Mouse (Mus musculus) forebrain, embryonic 13.5 days (tissue): ENCODE data around the gene Sytl3. TPM values are rescaled to one million over a fixed set of nuclear protein-coding genes. Genes with fewer than 3 reads are reported as not detected.
"Not testable (repeated sequence)": the region's sequence is repeated elsewhere in the genome, so short reads cannot be mapped to it uniquely, and the experiment has no call there.

ENCODE experiments used
- ATAC-seq: fragments of 200-750 bp; cut with Nextera tagmentation; 2 replicates; pipeline ENCODE4 v1.8.0; 2017
- H3K27ac ChIP-seq: fragments of 300-500 bp; sonication (generic); 2 replicates; pipeline ENCODE4 v1.5.1; 2015; ENCODE audit warnings: inconsistent platforms, mild to moderate bottlenecking, moderate library complexity
- H3K27me3 ChIP-seq: fragments of 300-500 bp; sonication (generic); 2 replicates; pipeline ENCODE4 v1.6.1; 2015; ENCODE audit warnings: mild to moderate bottlenecking, inconsistent platforms
- H3K36me3 ChIP-seq: fragments of 300-500 bp; sonication (generic); 2 replicates; pipeline ENCODE4 v1.6.1; 2015; ENCODE audit warnings: mild to moderate bottlenecking, inconsistent platforms; ENCODE audit not compliant: poor library complexity, severe bottlenecking
- H3K4me1 ChIP-seq: fragments of 300-500 bp; sonication (generic); 2 replicates; pipeline ENCODE4 v1.6.1; 2015; ENCODE audit warnings: inconsistent platforms
- H3K4me2 ChIP-seq: fragments of 300-500 bp; sonication (generic); 2 replicates; pipeline ENCODE4 v1.6.1; 2015; ENCODE audit warnings: inconsistent platforms, mild to moderate bottlenecking, moderate library complexity
- H3K4me3 ChIP-seq: fragments of 300-500 bp; sonication (generic); 2 replicates; pipeline ENCODE4 v1.5.1; 2015; ENCODE audit warnings: mild to moderate bottlenecking, inconsistent platforms
- H3K9ac ChIP-seq: fragments of 300-500 bp; sonication (generic); 2 replicates; pipeline ENCODE4 v1.6.1; 2015; ENCODE audit warnings: mild to moderate bottlenecking, inconsistent platforms
- H3K9me3 ChIP-seq: fragments of 300-500 bp; sonication (generic); replicated peaks from 2 replicates; pipeline ENCODE4 v1.6.1; 2016; ENCODE audit warnings: inconsistent platforms
- WGBS: fragments of 180-500 bp; shearing (Covaris S2); methylation state at CpG from one replicate; pipeline ENCODE4 v1.1.7; 2015; 5-methylcytosine and 5-hydroxymethylcytosine counted together
- polyA plus RNA-seq: library from polyadenylated mRNA; unstranded; fragments of >200 nt; fragmentation: Nextera tagmentation; extraction: Ambion mirVana; gene quantifications from 2 replicates; pipeline ENCODE4 v1.2.1, GENCODE M21; 2015

Sytl3 gene
- polyA plus RNA-seq, 1 experiment from 2014 or later = 0.43 TPM

GRCm38 (mm10) chr17:6683702-6684101 lies 24.8 kb downstream of the Sytl3 start:
- H3K36me3 ChIP-seq, ATAC-seq, H3K9me3 ChIP-seq, H3K27ac ChIP-seq, H3K4me1 ChIP-seq, H3K4me2 ChIP-seq, H3K4me3 ChIP-seq, H3K27me3 ChIP-seq, H3K9ac ChIP-seq: not testable (repeated sequence)
- WGBS = 50% methylated on average over 1 of the region's 5 CpGs

GRCm38 (mm10) chr17:6684464-6685287 lies 25.8 kb downstream of the Sytl3 start:
- ATAC-seq = peak; percentile 92
- not testable (repeated sequence) for H3K27me3 ChIP-seq, H3K9me3 ChIP-seq, H3K4me3 ChIP-seq, H3K4me1 ChIP-seq, H3K36me3 ChIP-seq, H3K9ac ChIP-seq, H3K4me2 ChIP-seq
- 0% methylated on average over 1 of the region's 4 CpGs for WGBS
- peak overlapping the region; percentile 51 for H3K27ac ChIP-seq

GRCm38 (mm10) chr17:6685288-6685818 lies 26.5 kb downstream of the Sytl3 start:
- peak; percentile 66 for ATAC-seq
- H3K9ac ChIP-seq, H3K27ac ChIP-seq, H3K36me3 ChIP-seq, H3K27me3 ChIP-seq, H3K4me2 ChIP-seq, H3K9me3 ChIP-seq, H3K4me3 ChIP-seq, H3K4me1 ChIP-seq: not testable (repeated sequence)
- WGBS = 49% methylated on average over 4 of the region's 8 CpGs

- not testable (repeated sequence) for H3K9me3 ChIP-seq
Measured at GRCm38 (mm10) chr17:6686299-6686971, 27.5 kb downstream of the Sytl3 start.

GRCm38 (mm10) chr17:6689344-6689743 lies 30.5 kb downstream of the Sytl3 start:
- ATAC-seq, H3K27me3 ChIP-seq: not testable (repeated sequence)
- 94% methylated on average over 2 of the region's 4 CpGs for WGBS

More at GRCm38 (mm10) chr17:6686299-6686971, 27.5 kb downstream of the Sytl3 start:
- ATAC-seq, H3K27me3 ChIP-seq, H3K27ac ChIP-seq, H3K36me3 ChIP-seq, H3K4me1 ChIP-seq, H3K4me2 ChIP-seq, H3K4me3 ChIP-seq, H3K9ac ChIP-seq: not testable (repeated sequence)
- 82% methylated on average over 3 of the region's 4 CpGs for WGBS

GRCm38 (mm10) chr17:6691596-6691995 lies 32.7 kb downstream of the Sytl3 start:
- H3K4me3 ChIP-seq, H3K9ac ChIP-seq, H3K4me2 ChIP-seq, H3K36me3 ChIP-seq, ATAC-seq, H3K9me3 ChIP-seq, H3K27ac ChIP-seq, H3K27me3 ChIP-seq, H3K4me1 ChIP-seq: not testable (repeated sequence)
- 11% methylated on average over 2 of the region's 2 CpGs for WGBS

More at GRCm38 (mm10) chr17:6689344-6689743, 30.5 kb downstream of the Sytl3 start:
- not testable (repeated sequence) for H3K27ac ChIP-seq, H3K36me3 ChIP-seq, H3K9ac ChIP-seq, H3K4me2 ChIP-seq, H3K9me3 ChIP-seq, H3K4me1 ChIP-seq, H3K4me3 ChIP-seq

- not testable (repeated sequence) for H3K4me1 ChIP-seq, H3K4me2 ChIP-seq, H3K4me3 ChIP-seq, H3K27me3 ChIP-seq, ATAC-seq, H3K27ac ChIP-seq, H3K9me3 ChIP-seq, H3K9ac ChIP-seq, H3K36me3 ChIP-seq
- 78% methylated on average over 9 of the region's 9 CpGs for WGBS
Measured at GRCm38 (mm10) chr17:6695712-6696111, 36.8 kb downstream of the Sytl3 start.

- 0 out of 2 replicates have a peak, but pooled peaks have one; percentile 28 for ATAC-seq
- not testable (repeated sequence) for H3K4me1 ChIP-seq, H3K27me3 ChIP-seq, H3K4me2 ChIP-seq, H3K4me3 ChIP-seq, H3K9ac ChIP-seq, H3K36me3 ChIP-seq, H3K27ac ChIP-seq, H3K9me3 ChIP-seq
- 60% methylated on average over 8 of the region's 8 CpGs for WGBS
Measured at GRCm38 (mm10) chr17:6696521-6696920, 37.6 kb downstream of the Sytl3 start.

GRCm38 (mm10) chr17:6697224-6697775 lies 38.4 kb downstream of the Sytl3 start:
- not testable (repeated sequence) for H3K27me3 ChIP-seq, H3K4me3 ChIP-seq, H3K27ac ChIP-seq, H3K36me3 ChIP-seq, H3K9me3 ChIP-seq, H3K9ac ChIP-seq, H3K4me2 ChIP-seq, H3K4me1 ChIP-seq
- peak; percentile 79 for ATAC-seq
- 25% methylated on average over 4 of the region's 4 CpGs for WGBS

GRCm38 (mm10) chr17:6699502-6699901 lies 40.6 kb downstream of the Sytl3 start:
- H3K4me1 ChIP-seq, ATAC-seq, H3K27ac ChIP-seq, H3K4me2 ChIP-seq, H3K4me3 ChIP-seq, H3K27me3 ChIP-seq, H3K9ac ChIP-seq, H3K36me3 ChIP-seq, H3K9me3 ChIP-seq: not testable (repeated sequence)
- WGBS = 90% methylated on average over 9 of the region's 9 CpGs

GRCm38 (mm10) chr17:6700077-6700476 lies 41.2 kb downstream of the Sytl3 start:
- H3K9ac ChIP-seq, ATAC-seq, H3K4me1 ChIP-seq, H3K36me3 ChIP-seq, H3K9me3 ChIP-seq, H3K4me3 ChIP-seq, H3K27me3 ChIP-seq, H3K4me2 ChIP-seq, H3K27ac ChIP-seq: not testable (repeated sequence)
- 83% methylated on average over 4 of the region's 7 CpGs for WGBS

- not testable (repeated sequence) for H3K36me3 ChIP-seq, H3K9ac ChIP-seq, H3K4me1 ChIP-seq, H3K4me3 ChIP-seq, H3K4me2 ChIP-seq, H3K27me3 ChIP-seq, H3K9me3 ChIP-seq, H3K27ac ChIP-seq
- ATAC-seq = peak; percentile 58
- WGBS = 44% methylated on average over 2 of the region's 8 CpGs
Measured at GRCm38 (mm10) chr17:6702625-6703221, 43.8 kb downstream of the Sytl3 start.
